ENCODE assay signal across 8 mouse cellular contexts in genomic region chr4:136637563-136638229, GRCm38 (mm10). TPM values are rescaled to one million over a fixed set of nuclear protein-coding genes. Genes with fewer than 3 reads are reported as not detected.
A peak's percentile ranks its signal among the peaks of the same experiment; 100 is the strongest.
DNase-seq lines count a peak whose midpoint lies in the region; ATAC-seq and TF ChIP-seq lines count a peak whose summit lies in the region.

No protein-coding gene starts in this region.

- 1% methylated on average over 69 of the region's 76 CpGs for WGBS in lung, embryonic 15.5 days
- WGBS in midbrain, embryonic 10.5 days = 4% methylated on average over 76 of the region's 76 CpGs
- WGBS in stomach, postnatal 0 days = 2% methylated on average over 64 of the region's 76 CpGs

- no peak overlapping the region for H3K27ac ChIP-seq in lung, embryonic 15.5 days
- peak overlapping the region; percentile 84 for H3K27ac ChIP-seq in midbrain, embryonic 10.5 days (replicated peaks)
- no peak overlapping the region for H3K27ac ChIP-seq in stomach, postnatal 0 days (replicated peaks)

- no peaks in the 10 kb centered on the region for H3K9me3 ChIP-seq in lung, embryonic 15.5 days
- peaks cover 6% of the 10 kb centered on the region; the same call in 1 of the 2 replicates for H3K9me3 ChIP-seq in midbrain, embryonic 10.5 days (replicated peaks)
- H3K9me3 ChIP-seq in stomach, postnatal 0 days (ENCODE audit: control insufficient read depth, low read length) = no peaks in the 10 kb centered on the region

- peak overlapping the region; percentile 37 for H3K9ac ChIP-seq in lung, embryonic 15.5 days
- H3K9ac ChIP-seq in stomach, postnatal 0 days (ENCODE audit: low read length) = peak overlapping the region; percentile 59

- peak; percentile 48; the same call in 1 of the 2 replicates for ATAC-seq in lung, embryonic 15.5 days (ENCODE audit: borderline replicate concordance, extremely low read depth, low FRiP score, low TSS enrichment)
- peak; percentile 85 for ATAC-seq in frontal cortex, adult (ENCODE audit: low TSS enrichment)
- ATAC-seq in stomach, postnatal 0 days (ENCODE audit: low FRiP score, low TSS enrichment) = peak; percentile 58; the same call in 1 of the 2 replicates

- peak overlapping the region; percentile 97 for H3K4me2 ChIP-seq in lung, embryonic 15.5 days
- H3K4me2 ChIP-seq in stomach, postnatal 0 days (replicated peaks; ENCODE audit: low read depth) = peak overlapping the region; percentile 93

- no peak for TF ChIP-seq CTCF in stomach, postnatal 0 days (IDR thresholded peaks at IDR 0.05; ENCODE audit: low read depth)

- H3K27me3 ChIP-seq in lung, embryonic 15.5 days = peaks cover 42% of the 10 kb centered on the region
- H3K27me3 ChIP-seq in midbrain, embryonic 10.5 days (ENCODE audit: low read depth, poor library complexity, severe bottlenecking) = peaks cover 43% of the 10 kb centered on the region
- H3K27me3 ChIP-seq in stomach, postnatal 0 days (ENCODE audit: control insufficient read depth, insufficient read depth, low read length) = no peaks in the 10 kb centered on the region

- DNase-seq in lung, adult 18-20 months = no peak
- DNase-seq in cerebellum, postnatal 14 days = peak; percentile 87 to 92
- DNase-seq in layer of hippocampus, postnatal 10 days (ENCODE audit: low spot score in 2 of 2) = peak; percentile 75 to 78
- DNase-seq in midbrain, embryonic 10.5 days (ENCODE audit: low spot score) = peak; percentile 59
- peak; percentile 63 for DNase-seq in stomach, postnatal 0 days (ENCODE audit: low spot score)
- no peak for DNase-seq in gastrocnemius, adult 8-10 months (ENCODE audit: low spot score in 2 of 2)

- no peak for TF ChIP-seq EP300 in stomach, postnatal 0 days (optimal IDR thresholded peaks at IDR 0.05)

- peaks cover 16% of the 10 kb centered on the region for H3K4me1 ChIP-seq in lung, embryonic 15.5 days
- H3K4me1 ChIP-seq in midbrain, embryonic 10.5 days = peaks cover 32% of the 10 kb centered on the region
- no peaks in the 10 kb centered on the region for H3K4me1 ChIP-seq in stomach, postnatal 0 days (replicated peaks; ENCODE audit: control insufficient read depth, insufficient read depth)

- H3K4me3 ChIP-seq in lung, embryonic 15.5 days = peak overlapping the region; percentile 52
- H3K4me3 ChIP-seq in midbrain, embryonic 10.5 days = peak overlapping the region; percentile 60
- H3K4me3 ChIP-seq in stomach, postnatal 0 days (ENCODE audit: low read depth, low read length) = peak overlapping the region; percentile 49

- H3K36me3 ChIP-seq in lung, embryonic 15.5 days = no peaks in the 10 kb centered on the region
- no peaks in the 10 kb centered on the region for H3K36me3 ChIP-seq in midbrain, embryonic 10.5 days
- H3K36me3 ChIP-seq in stomach, postnatal 0 days (ENCODE audit: control insufficient read depth, insufficient read depth, low read length) = no peaks in the 10 kb centered on the region

RNA-seq across cellular contexts. Expression of gene Lactbl1, which starts 15.3 kb away (rescaled TPM):
- not detected in 2 replicates for polyA plus RNA-seq in lung, embryonic 15.5 days (2015; fragmentation: Nextera tagmentation; extraction: Ambion mirVana)
- under 1 TPM in 1 of 2 experiments, not detected in 1; 0.11 TPM for total RNA-seq in layer of hippocampus, postnatal 10 days (2021)
- polyA plus RNA-seq in midbrain, embryonic 10.5 days (2016; fragmentation: Nextera tagmentation; extraction: Ambion mirVana) = 0.06 TPM in 1 of 2 replicates, not detected in the other
- polyA plus RNA-seq in stomach, postnatal 0 days (2015; fragmentation: Nextera tagmentation; extraction: Ambion mirVana) = not detected in 2 replicates
- total RNA-seq in gastrocnemius, adult 8-10 months (2022) = not detected

RNA-seq across cellular contexts. Expression of gene Tex46, which starts 27.5 kb away (rescaled TPM):
- not detected in 2 replicates for polyA plus RNA-seq in lung, embryonic 15.5 days (2015; fragmentation: Nextera tagmentation; extraction: Ambion mirVana)
- total RNA-seq in layer of hippocampus, postnatal 10 days (2021) = not detected
- not detected in 2 replicates for polyA plus RNA-seq in midbrain, embryonic 10.5 days (2016; fragmentation: Nextera tagmentation; extraction: Ambion mirVana)
- not detected in 2 replicates for polyA plus RNA-seq in stomach, postnatal 0 days (2015; fragmentation: Nextera tagmentation; extraction: Ambion mirVana)
- total RNA-seq in gastrocnemius, adult 8-10 months (2022) = not detected

RNA-seq across cellular contexts. Expression of gene Kdm1a, which starts 35.2 kb away (rescaled TPM):
- 34.5 and 36.3 TPM in 2 replicates for polyA plus RNA-seq in lung, embryonic 15.5 days (2015; fragmentation: Nextera tagmentation; extraction: Ambion mirVana)
- 100 to 1,000 TPM; 129 to 136 TPM for total RNA-seq in layer of hippocampus, postnatal 10 days (2021)
- polyA plus RNA-seq in midbrain, embryonic 10.5 days (2016; fragmentation: Nextera tagmentation; extraction: Ambion mirVana) = 51.4 and 55.2 TPM in 2 replicates
- polyA plus RNA-seq in stomach, postnatal 0 days (2015; fragmentation: Nextera tagmentation; extraction: Ambion mirVana) = 13.8 and 15.1 TPM in 2 replicates
- 10 to 100 TPM; 17.0 to 19.0 (median 17.8) TPM for total RNA-seq in gastrocnemius, adult 8-10 months (2022)

Comparison
In these comparisons a context has a peak if more than half of its experiments do, and no peak if none do; other contexts are left out.
1. DNase-seq: peak in cerebellum, postnatal 14 days (2 of 2), layer of hippocampus, postnatal 10 days (2 of 2), midbrain, embryonic 10.5 days (single experiment) and stomach, postnatal 0 days (single experiment); none in lung, adult 18-20 months (0 of 2) and gastrocnemius, adult 8-10 months (0 of 2).
2. Peak in every context shown above with its lines, with median percentiles within 50 percentile points of each other: ATAC-seq and H3K4me3 ChIP-seq.